Mouse (Mus musculus): Measurements from ENCODE around the gene Ssbp4. TPM values are rescaled to one million over a fixed set of nuclear protein-coding genes. Genes with fewer than 3 reads are reported as not detected.

The Ssbp4 gene
- total and polyA plus RNA-seq, 3 experiments: 84.9 to 212 TPM; not detected in 1

- no peaks in the 10 kb centered on the region for H3K79me2 ChIP-seq (ENCODE audit: control insufficient read depth, insufficient read depth, low read length, poor library complexity)
- peaks cover 9 to 30% of the 10 kb centered on the region in 2 experiments for H3K4me1 ChIP-seq (ENCODE audit: control insufficient read depth in 1 of 2, insufficient read depth in 2 of 2, low read length in 2 of 2)
- TF ChIP-seq MXI1 (IDR thresholded peaks at IDR 0.05; ENCODE audit: low read depth, low read length) (no peak), GATA1 (IDR thresholded peaks at IDR 0.05; ENCODE audit: low read depth, low read length) (no peak), TBP (IDR thresholded peaks at IDR 0.05; ENCODE audit: low read depth, low read length) (no peak), ZNF384 (IDR thresholded peaks at IDR 0.05; ENCODE audit: low read depth, low read length) (no peak), SMC3 (IDR thresholded peaks at IDR 0.05; ENCODE audit: low read depth, low read length) (no peak)
- H3K4me3 ChIP-seq (ENCODE audit: control insufficient read depth in 1 of 2, insufficient read depth in 1 of 2, low read depth in 2 of 2, low read length in 2 of 2): no peak overlapping the region
- no peak for DNase-seq (ENCODE audit: low read depth, low spot score)
- no peak overlapping the region for H3K27ac ChIP-seq (ENCODE audit: control insufficient read depth, low read depth, low read length)
- no peaks in the 10 kb centered on the region for H3K9me3 ChIP-seq (replicated peaks; ENCODE audit: insufficient read depth, low read length)
- no peaks in the 10 kb centered on the region for H3K27me3 ChIP-seq (ENCODE audit: control insufficient read depth in 1 of 2, insufficient read depth in 2 of 2, low read length in 2 of 2)
- peaks cover 2 to 24% of the 10 kb centered on the region in 2 experiments; a peak in 3 of 4 replicates for H3K36me3 ChIP-seq (ENCODE audit: control insufficient read depth in 1 of 2, insufficient read depth in 2 of 2, low read length in 2 of 2)
- no peak overlapping the region for H3K9ac ChIP-seq (ENCODE audit: control insufficient read depth, low read depth, low read length, poor library complexity, severe bottlenecking)
Measured at GRCm38 (mm10) chr8:70648164-70648442, 39.4 kb upstream of the Ssbp4 start.

- TF ChIP-seq TCF12 (IDR thresholded peaks at IDR 0.05; ENCODE audit: low read depth, low read length): no peak
- TF ChIP-seq MAX (IDR thresholded peaks at IDR 0.05; ENCODE audit: low read length): no peak
- no peak for TF ChIP-seq ELF1 (IDR thresholded peaks at IDR 0.05; ENCODE audit: low read depth, low read length)
- TF ChIP-seq MYB (IDR thresholded peaks at IDR 0.05; ENCODE audit: low read depth, low read length): no peak
- no peak for TF ChIP-seq ZNF384 (IDR thresholded peaks at IDR 0.05; ENCODE audit: low read depth, low read length)
- no peak for TF ChIP-seq USF2 (IDR thresholded peaks at IDR 0.05; ENCODE audit: borderline replicate concordance in 1 of 2, insufficient read depth in 1 of 2, low read depth in 1 of 2, low read length in 2 of 2)
- TF ChIP-seq POLR2AphosphoS5 (IDR thresholded peaks at IDR 0.05; ENCODE audit: borderline replicate concordance, low read depth, low read length): no peak
- TF ChIP-seq SMC3 (IDR thresholded peaks at IDR 0.05; ENCODE audit: low read depth, low read length): no peak
- no peak for TF ChIP-seq E2F4 (IDR thresholded peaks at IDR 0.05; ENCODE audit: borderline replicate concordance, low read depth, low read length)
- no peak for TF ChIP-seq ZC3H11A (IDR thresholded peaks at IDR 0.05; ENCODE audit: low read depth, low read length)
- no peak for TF ChIP-seq ZMIZ1 (IDR thresholded peaks at IDR 0.05; ENCODE audit: low read depth, low read length)
- TF ChIP-seq GATA1 (IDR thresholded peaks at IDR 0.05; ENCODE audit: low read depth, low read length): no peak
- TF ChIP-seq MEF2A (IDR thresholded peaks at IDR 0.05; ENCODE audit: extremely low read depth, insufficient replicate concordance, low read depth, low read length, poor library complexity, severe bottlenecking): no peak
- TF ChIP-seq TBP (IDR thresholded peaks at IDR 0.05; ENCODE audit: low read depth, low read length): no peak
- Histone ChIP-seq H3K9ac (ENCODE audit: control insufficient read depth, low read depth, low read length, poor library complexity, severe bottlenecking) (no peak overlapping the region), H3K27me3 (ENCODE audit: control insufficient read depth in 1 of 2, insufficient read depth in 2 of 2, low read length in 2 of 2) (no peaks in the 10 kb centered on the region), H3K27ac (ENCODE audit: control insufficient read depth, low read depth, low read length) (no peak overlapping the region), H3K9me3 (replicated peaks; ENCODE audit: insufficient read depth, low read length) (no peaks in the 10 kb centered on the region), H3K4me3 (ENCODE audit: control insufficient read depth in 1 of 2, insufficient read depth in 1 of 2, low read depth in 2 of 2, low read length in 2 of 2) (no peak overlapping the region), H3K4me1 (ENCODE audit: control insufficient read depth in 1 of 2, insufficient read depth in 2 of 2, low read length in 2 of 2) (peaks cover 9 to 30% of the 10 kb centered on the region in 2 experiments), H3K79me2 (ENCODE audit: control insufficient read depth, insufficient read depth, low read length, poor library complexity) (no peaks in the 10 kb centered on the region), H3K36me3 (ENCODE audit: control insufficient read depth in 1 of 2, insufficient read depth in 2 of 2, low read length in 2 of 2) (peaks cover 2 to 24% of the 10 kb centered on the region in 2 experiments; a peak in 3 of 4 replicates)
- DNase-seq (ENCODE audit: low read depth, low spot score): no peak
Measured at GRCm38 (mm10) chr8:70647343-70648163, 38.9 kb upstream of the Ssbp4 start.

Measured in MEL (cell line).